Mouse (Mus musculus) liver, embryonic 14.5 days (tissue): ENCODE data around the gene Braf. TPM values are rescaled to one million over a fixed set of nuclear protein-coding genes. Genes with fewer than 3 reads are reported as not detected.

Source experiments
- ATAC-seq: fragments of 200-750 bp; cut with Nextera tagmentation; 2 replicates; pipeline ENCODE4 v1.8.0; 2017; ENCODE audit warnings: moderate number of reproducible peaks, mild to moderate bottlenecking, moderate library complexity; ENCODE audit not compliant: insufficient read depth
- DNase-seq, 3 experiments: peaks; one replicate each; pipeline ENCODE4 v3.0.0-alpha.2; 2012 to 2013; ENCODE audit warnings: low read depth in 3 of 3, low spot score in 3 of 3
- H3K27ac ChIP-seq: fragments of 300-500 bp; sonication (generic); 2 replicates; pipeline ENCODE4 v1.5.1; 2014; ENCODE audit warnings: moderate library complexity, mild to moderate bottlenecking, control low read depth, inconsistent platforms
- H3K27me3 ChIP-seq: fragments of 300-500 bp; sonication (generic); 2 replicates; pipeline ENCODE4 v1.6.1; 2014; ENCODE audit warnings: mild to moderate bottlenecking, low read length, moderate library complexity; ENCODE audit not compliant: control insufficient read depth, insufficient read depth
- H3K36me3 ChIP-seq: fragments of 300-500 bp; sonication (generic); replicated peaks from 2 replicates; pipeline ENCODE4 v1.6.1; 2014; ENCODE audit warnings: low read depth; ENCODE audit not compliant: control insufficient read depth, insufficient read depth
- H3K4me1 ChIP-seq, 2 experiments: fragments of 200-500 bp in 1 of 2; fragments of 300-500 bp in 1 of 2; sonication (generic) in 1 of 2; replicated peaks; 2 replicates each; pipeline ENCODE4 v1.6.1; 2012 to 2014; ENCODE audit warnings: antibody characterized with exemption in 1 of 2, inconsistent platforms in 1 of 2, low read length in 1 of 2; ENCODE audit not compliant: control insufficient read depth in 2 of 2, insufficient read depth in 2 of 2
- H3K4me2 ChIP-seq: fragments of 300-500 bp; sonication (generic); 2 replicates; pipeline ENCODE4 v1.6.1; 2014; ENCODE audit warnings: low read depth, mild to moderate bottlenecking, control low read depth, moderate library complexity
- H3K4me3 ChIP-seq, 2 experiments: fragments of 200-500 bp in 1 of 2; fragments of 300-500 bp in 1 of 2; sonication (generic) in 1 of 2; 2 replicates each; pipeline ENCODE4 v1.5.1; 2012 to 2014; ENCODE audit warnings: low read depth in 2 of 2, low read length in 2 of 2, mild to moderate bottlenecking in 2 of 2, control low read depth in 1 of 2, inconsistent platforms in 1 of 2, moderate library complexity in 1 of 2; ENCODE audit not compliant: insufficient read depth in 1 of 2
- H3K9ac ChIP-seq: fragments of 300-500 bp; sonication (generic); replicated peaks from 2 replicates; pipeline ENCODE4 v1.6.1; 2014; ENCODE audit warnings: mild to moderate bottlenecking, control low read depth, moderate library complexity
- H3K9me3 ChIP-seq: fragments of 300-500 bp; sonication (generic); 2 replicates; pipeline ENCODE4 v1.6.1; 2016; ENCODE audit warnings: low read length, mixed read lengths; ENCODE audit not compliant: control insufficient read depth
- CTCF ChIP-seq: IDR thresholded peaks from 2 replicates; pipeline ENCODE4 v1.5.1; 2016; ENCODE audit warnings: antibody characterized with exemption, low read depth, control low read depth
- EP300 ChIP-seq: IDR thresholded peaks from 2 replicates; pipeline ENCODE4 v1.6.1; 2016; ENCODE audit warnings: antibody characterized with exemption, low read depth
- WGBS: fragments of 180-500 bp; shearing (Covaris S2); extraction: QIAGEN DNeasy Blood & Tissue Kit; methylation state at CpG from one replicate; pipeline ENCODE4 v1.1.7; 2014; ENCODE audit not compliant: insufficient replicate concordance; 5-methylcytosine and 5-hydroxymethylcytosine counted together
- polyA plus RNA-seq, 2 experiments: library from polyadenylated mRNA; depleted of rRNA in 1 of 2; stranded (reverse) in 1 of 2; unstranded in 1 of 2; fragments of >200 nt; fragmentation: Nextera tagmentation in 1 of 2; extraction: Ambion mirVana in 1 of 2; gene quantifications; 2 replicates each; pipeline versions ENCODE4 v1.2.1 to v1.2.3; 2012 to 2014

Braf gene
- polyA plus RNA-seq, 2 experiments, result 3.6 to 4.1 TPM

DNA sequence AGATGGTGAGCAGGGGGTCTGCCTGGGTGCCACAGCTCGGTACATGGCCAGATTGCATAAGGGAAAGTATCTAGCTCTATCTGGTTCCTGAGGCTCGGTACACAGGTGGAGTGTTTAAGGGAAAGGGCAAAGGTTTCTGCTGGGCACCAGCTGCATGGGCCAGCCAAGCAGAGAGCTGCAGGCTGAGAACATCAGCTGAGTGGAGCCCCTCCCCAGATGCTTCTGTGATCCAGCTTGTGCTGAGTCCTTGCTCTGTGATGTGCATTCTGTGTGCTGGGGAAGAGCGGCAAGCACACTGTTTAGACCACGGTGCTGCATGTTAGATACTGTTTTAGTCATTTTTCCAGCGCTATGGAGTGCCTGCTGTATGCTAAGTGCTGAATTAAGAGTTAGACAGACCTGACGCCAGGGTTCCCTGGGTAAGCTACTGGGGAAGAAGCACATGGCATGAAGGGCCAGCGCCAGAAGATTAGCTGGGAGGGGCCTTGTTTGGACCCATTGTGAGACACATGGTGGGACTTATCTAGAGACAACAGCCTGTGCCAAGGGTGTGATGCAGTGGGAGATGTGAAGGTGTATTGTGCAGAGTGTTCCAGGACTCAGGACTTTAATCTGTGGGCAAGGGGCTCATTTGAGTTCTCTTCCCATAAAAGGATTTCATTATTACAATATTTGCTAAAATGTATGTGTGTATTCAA, 144.0 kb downstream of the Braf start:
- Histone ChIP-seq H3K4me2 (peak overlapping the region; percentile 45), H3K27ac (peak overlapping the region; percentile 53)
- WGBS, result 41% methylated on average over 7 of the region's 7 CpGs

DNA sequence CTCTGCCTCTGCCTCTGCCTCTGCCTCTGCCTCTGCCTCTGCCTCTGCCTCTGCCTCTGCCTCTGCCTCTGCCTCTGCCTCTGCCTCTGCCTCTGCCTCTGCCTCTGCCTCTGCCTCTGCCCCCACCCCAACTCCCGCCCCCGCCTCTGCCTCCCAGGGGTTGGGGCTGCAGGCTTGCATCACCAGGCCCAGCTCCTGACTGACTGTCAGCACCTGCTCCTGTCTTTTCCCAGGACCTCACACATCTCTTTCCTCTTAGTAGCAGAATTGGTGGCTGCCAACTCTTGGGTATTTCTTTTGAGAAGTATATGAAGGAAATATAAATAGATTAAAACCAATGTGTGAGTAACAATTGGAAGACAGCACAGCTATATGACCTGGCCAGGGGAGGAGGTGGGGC, 144.7 kb downstream of the Braf start:
- Histone ChIP-seq H3K4me1 (peaks cover 14 to 15% of the 10 kb centered on the region in 2 experiments), H3K27ac (no peak overlapping the region), H3K27me3 (no peaks in the 10 kb centered on the region), H3K9me3 (no peaks in the 10 kb centered on the region), H3K4me2 (0 out of 2 replicates have a peak overlapping the region, but pooled peaks have one; percentile 45), H3K9ac (peak overlapping the region; percentile 47), H3K4me3 (no peak overlapping the region), H3K36me3 (no peaks in the 10 kb centered on the region; the same call in 1 of the 2 replicates)
- no peak for DNase-seq
- WGBS, result 46% methylated on average over 2 of the region's 2 CpGs
- no peak for ATAC-seq
- TF ChIP-seq EP300 (no peak), CTCF (no peak)

More for the DNA sequence above, 144.0 kb downstream of the Braf start:
- Histone ChIP-seq H3K9ac (peak overlapping the region; percentile 47), H3K4me3 (no peak overlapping the region), H3K36me3 (no peaks in the 10 kb centered on the region; the same call in 1 of the 2 replicates), H3K9me3 (no peaks in the 10 kb centered on the region), H3K27me3 (no peaks in the 10 kb centered on the region), H3K4me1 (peaks cover 15% of the 10 kb centered on the region in 2 experiments)
- ATAC-seq, result peak; percentile 96
- peak; percentile 59 to 67 (median 63) for DNase-seq
- no peak for TF ChIP-seq CTCF
- peak; percentile 83 for TF ChIP-seq EP300

DNA sequence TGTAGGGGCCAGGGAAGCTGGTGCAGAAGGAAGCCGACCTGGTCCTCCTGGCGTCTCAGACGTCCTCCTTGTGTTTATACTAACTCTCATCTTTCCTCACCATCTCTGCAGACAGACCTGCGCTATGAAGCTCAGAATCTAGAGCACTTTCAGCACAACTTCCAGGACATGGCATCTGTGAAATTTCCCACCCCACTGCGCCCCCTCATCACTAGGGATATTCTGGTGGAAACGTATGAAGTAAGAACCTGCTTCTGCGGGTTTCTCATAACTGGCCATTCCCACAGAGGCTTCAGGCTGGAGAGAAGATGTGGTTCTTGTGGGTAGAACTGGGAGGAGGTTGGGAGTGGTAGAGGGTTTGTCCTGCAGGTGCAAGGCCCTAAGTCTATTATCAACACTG, 145.7 kb downstream of the Braf start:
- no peak overlapping the region for H3K4me2 ChIP-seq
- no peak overlapping the region for H3K4me3 ChIP-seq
- DNase-seq (no peak), ATAC-seq (no peak)
- H3K4me1 ChIP-seq, result peaks cover 19 to 20% of the 10 kb centered on the region in 2 experiments
- no peak overlapping the region for H3K27ac ChIP-seq
- TF ChIP-seq EP300 (no peak), CTCF (no peak)
- H3K9me3 ChIP-seq, result no peaks in the 10 kb centered on the region
- 80% methylated on average over 7 of the region's 7 CpGs for WGBS
- no peaks in the 10 kb centered on the region for H3K27me3 ChIP-seq
- no peaks in the 10 kb centered on the region; the same call in 1 of the 2 replicates for H3K36me3 ChIP-seq
- no peak overlapping the region for H3K9ac ChIP-seq

DNA sequence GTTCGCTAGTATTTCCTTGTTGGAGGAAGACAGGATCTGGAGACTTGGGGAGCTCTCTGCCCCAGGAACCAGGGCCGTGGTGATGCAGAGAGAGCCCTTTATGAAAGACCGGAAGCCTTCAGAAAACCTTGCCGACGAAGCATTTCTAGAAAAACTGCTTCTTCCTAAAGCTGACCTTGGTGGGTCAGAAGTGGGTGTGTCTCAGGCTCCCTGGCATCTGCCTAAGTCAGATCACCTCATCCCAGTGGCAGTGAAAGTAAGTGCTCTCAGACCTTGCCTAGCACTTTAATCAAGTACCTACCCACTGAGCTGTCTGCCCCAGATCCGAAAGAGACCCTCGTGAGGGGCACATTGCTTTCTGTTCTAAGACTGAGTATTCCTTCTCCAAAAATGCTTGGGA, 150.3 kb downstream of the Braf start:
- H3K27ac ChIP-seq, result no peak overlapping the region
- 0 out of 2 replicates have a peak overlapping the region, but pooled peaks have one; percentile 27 for H3K9ac ChIP-seq
- WGBS, result 69% methylated on average over 7 of the region's 7 CpGs
- TF ChIP-seq EP300 (no peak), CTCF (no peak)
- no peak for ATAC-seq
- H3K4me1 ChIP-seq, result peaks cover 5 to 11% of the 10 kb centered on the region in 2 experiments; a peak in 3 of 4 replicates
- peak overlapping the region in 1 of 2 experiments; percentile 78; a peak in 2 of 4 replicates for H3K4me3 ChIP-seq
- H3K9me3 ChIP-seq, result no peaks in the 10 kb centered on the region
- H3K4me2 ChIP-seq, result peak overlapping the region; percentile 81
- no peaks in the 10 kb centered on the region; the same call in 1 of the 2 replicates for H3K36me3 ChIP-seq
- no peaks in the 10 kb centered on the region for H3K27me3 ChIP-seq
- no peak for DNase-seq

DNA sequence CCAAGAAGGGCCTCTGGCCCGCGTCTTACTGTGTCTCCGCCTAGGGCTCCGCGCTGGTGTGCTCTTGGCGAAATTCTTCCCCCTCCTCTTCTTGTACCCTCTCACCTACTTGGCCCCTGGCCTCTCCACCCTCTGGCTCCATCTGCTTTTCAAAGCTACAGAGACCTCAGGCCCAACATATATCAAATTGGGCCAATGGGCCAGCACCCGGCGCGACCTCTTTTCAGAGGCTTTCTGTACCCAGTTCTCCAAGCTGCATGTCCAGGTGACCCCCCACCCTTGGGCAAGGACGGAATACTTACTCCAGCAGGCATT, 150.8 kb downstream of the Braf start:
- Histone ChIP-seq H3K9me3 (no peaks in the 10 kb centered on the region), H3K4me3 (peak overlapping the region; percentile 77 to 78), H3K4me2 (peak overlapping the region; percentile 81), H3K36me3 (no peaks in the 10 kb centered on the region; the same call in 1 of the 2 replicates), H3K27me3 (no peaks in the 10 kb centered on the region), H3K4me1 (peaks cover 5 to 11% of the 10 kb centered on the region in 2 experiments; a peak in 3 of 4 replicates), H3K27ac (no peak overlapping the region), H3K9ac (peak overlapping the region; percentile 68)
- WGBS, result 37% methylated on average over 10 of the region's 10 CpGs
- TF ChIP-seq CTCF, result no peak
- no peak for TF ChIP-seq EP300
- no peak for ATAC-seq
- no peak for DNase-seq
